Mouse (Mus musculus): Measurements from ENCODE around the gene Cabp4. TPM values are rescaled to one million over a fixed set of nuclear protein-coding genes. Genes with fewer than 3 reads are reported as not detected.

The Cabp4 gene
- polyA plus RNA-seq, 1 experiment from 2014 or later, result not detected

DNA sequence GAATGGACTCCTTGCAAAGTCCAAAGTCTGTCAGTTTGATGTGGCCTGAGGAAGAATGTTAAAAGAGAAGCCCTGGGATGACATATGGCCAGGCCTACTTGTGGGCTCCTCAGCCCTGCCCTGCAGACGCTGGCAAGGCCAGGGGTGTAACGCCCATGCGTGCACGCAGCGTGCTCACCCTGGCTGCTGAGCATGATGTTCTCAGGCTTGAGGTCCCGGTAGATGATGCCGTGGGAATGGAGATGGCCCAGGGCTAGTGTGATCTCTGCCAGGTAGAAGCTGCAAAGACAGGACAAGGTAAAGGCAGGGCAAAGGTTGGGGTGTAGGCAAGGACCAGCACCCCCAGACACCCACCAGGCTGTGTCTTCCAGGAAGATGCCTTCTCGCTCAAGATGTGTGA lies 15.2 kb upstream of the Cabp4 start:
- Histone ChIP-seq H3K27ac (no peak overlapping the region), H3K9me3 (no peaks in the 10 kb centered on the region), H3K36me3 (peaks cover 61% of the 10 kb centered on the region), H3K4me3 (no peak overlapping the region), H3K27me3 (ENCODE audit: insufficient read depth, poor library complexity, severe bottlenecking) (no peaks in the 10 kb centered on the region), H3K4me1 (peaks cover 33% of the 10 kb centered on the region)
- no peak for DNase-seq (ENCODE audit: low spot score)
- 95% methylated on average over 8 of the region's 8 CpGs for WGBS

- Histone ChIP-seq H3K27me3 (ENCODE audit: insufficient read depth, poor library complexity, severe bottlenecking) (no peaks in the 10 kb centered on the region), H3K9me3 (no peaks in the 10 kb centered on the region), H3K27ac (no peak overlapping the region), H3K36me3 (peaks cover 79% of the 10 kb centered on the region), H3K4me3 (no peak overlapping the region), H3K4me1 (peaks cover 38% of the 10 kb centered on the region)
- DNase-seq (ENCODE audit: low spot score), result no peak
- whole genome bisulfite sequencing, result 90% methylated on average over 12 of the region's 12 CpGs
These were observed 12.9 kb upstream of the Cabp4 start for GRCm38 (mm10) chr19:4156771-4157170.

- 0 out of 2 replicates have a peak overlapping the region, but pooled peaks have one; percentile 8 for H3K4me3 ChIP-seq
- no peaks in the 10 kb centered on the region for H3K9me3 ChIP-seq
- H3K27ac ChIP-seq, result peak overlapping the region; percentile 47
- no peak for DNase-seq (ENCODE audit: low spot score)
- H3K36me3 ChIP-seq, result peaks cover 80% of the 10 kb centered on the region
- peaks cover 44% of the 10 kb centered on the region for H3K4me1 ChIP-seq
- no peaks in the 10 kb centered on the region for H3K27me3 ChIP-seq (ENCODE audit: insufficient read depth, poor library complexity, severe bottlenecking)
- WGBS, result 70% methylated on average over 20 of the region's 20 CpGs
These were observed 12.3 kb upstream of the Cabp4 start for GRCm38 (mm10) chr19:4156073-4156579.

DNA sequence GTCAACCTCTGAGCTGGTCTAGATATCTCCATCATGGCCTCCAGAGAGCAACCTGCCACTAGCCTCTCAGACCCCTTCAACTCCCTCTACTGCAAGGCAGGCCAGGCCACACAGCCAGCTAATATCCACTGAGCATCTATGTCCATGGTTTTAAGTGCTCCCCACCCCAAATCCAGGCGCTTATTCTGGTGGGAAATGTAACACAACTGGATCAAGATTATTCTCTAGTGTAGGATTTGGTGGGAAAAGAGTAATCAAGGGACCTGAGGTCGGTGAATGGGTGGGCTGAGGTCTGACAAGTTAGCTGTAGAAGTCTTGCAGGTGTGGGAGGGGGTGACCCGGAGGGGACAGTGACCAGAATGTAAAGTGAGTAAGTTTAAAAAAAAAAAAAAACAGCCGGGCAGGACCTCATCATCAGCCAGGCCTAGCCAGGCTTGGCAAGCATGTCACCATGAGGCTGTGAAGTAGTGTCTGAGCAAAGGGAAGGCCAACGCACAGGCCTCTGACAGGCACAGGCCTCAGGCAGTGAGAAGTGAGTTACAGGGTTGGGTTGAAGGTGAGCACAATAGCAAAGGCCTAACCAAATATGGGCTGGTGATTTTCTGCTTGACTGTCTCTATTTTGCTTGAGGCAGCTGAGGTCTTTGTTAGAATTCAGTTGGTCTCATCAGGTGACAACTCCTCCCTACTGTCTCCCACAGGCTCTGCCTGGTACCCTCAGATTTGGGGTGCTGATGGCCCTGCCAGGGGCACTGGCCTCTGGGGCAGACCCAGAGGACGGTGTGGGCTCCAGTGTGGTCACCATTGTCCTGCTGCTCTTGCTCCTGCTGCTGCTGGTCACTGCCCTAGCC lies 11.6 kb upstream of the Cabp4 start:
- Histone ChIP-seq H3K36me3 (peaks cover 80% of the 10 kb centered on the region), H3K4me3 (peak overlapping the region; percentile 8; the same call in 1 of the 2 replicates), H3K9me3 (no peaks in the 10 kb centered on the region), H3K27ac (peak overlapping the region; percentile 47), H3K27me3 (ENCODE audit: insufficient read depth, poor library complexity, severe bottlenecking) (no peaks in the 10 kb centered on the region), H3K4me1 (peaks cover 48% of the 10 kb centered on the region)
- DNase-seq (ENCODE audit: low spot score), result no peak
- 81% methylated on average over 6 of the region's 6 CpGs for WGBS

GRCm38 (mm10) chr19:4154437-4155222 lies 10.8 kb upstream of the Cabp4 start:
- DNase-seq (ENCODE audit: low spot score), result no peak
- peak overlapping the region; percentile 7; the same call in 1 of the 2 replicates for H3K27ac ChIP-seq
- peaks cover 54% of the 10 kb centered on the region for H3K4me1 ChIP-seq
- H3K36me3 ChIP-seq, result peaks cover 83% of the 10 kb centered on the region
- H3K27me3 ChIP-seq (ENCODE audit: insufficient read depth, poor library complexity, severe bottlenecking), result no peaks in the 10 kb centered on the region
- no peaks in the 10 kb centered on the region for H3K9me3 ChIP-seq
- peak overlapping the region; percentile 9; the same call in 1 of the 2 replicates for H3K4me3 ChIP-seq
- WGBS, result 72% methylated on average over 13 of the region's 13 CpGs

- Histone ChIP-seq H3K4me1 (peaks cover 64% of the 10 kb centered on the region), H3K36me3 (peaks cover 69% of the 10 kb centered on the region), H3K27ac (peak within 1 kb of the TSS; percentile 14; the same call in 1 of the 2 replicates), H3K9me3 (no peaks in the 10 kb centered on the region), H3K27me3 (ENCODE audit: insufficient read depth, poor library complexity, severe bottlenecking) (no peaks in the 10 kb centered on the region), H3K4me3 (0 out of 2 replicates have a peak within 1 kb of the TSS, but pooled peaks have one; percentile 10)
- 68% methylated on average over 11 of the region's 11 CpGs for WGBS
- DNase-seq (ENCODE audit: low spot score), result no peak
These were observed 9.4 kb upstream of the Cabp4 start, which contains the start of gene Ptprcap for GRCm38 (mm10) chr19:4153232-4153654. Gene Ptprcap, plus strand, starts transcription at chr19:4153604.

GRCm38 (mm10) chr19:4152445-4153231 lies 8.8 kb upstream of the Cabp4 start:
- 86% methylated on average over 8 of the region's 8 CpGs for WGBS
- no peaks in the 10 kb centered on the region for H3K9me3 ChIP-seq
- H3K4me3 ChIP-seq, result 0 out of 2 replicates have a peak overlapping the region, but pooled peaks have one; percentile 10
- H3K36me3 ChIP-seq, result peaks cover 63% of the 10 kb centered on the region
- peaks cover 70% of the 10 kb centered on the region for H3K4me1 ChIP-seq
- no peak overlapping the region for H3K27ac ChIP-seq
- DNase-seq (ENCODE audit: low spot score), result no peak
- no peaks in the 10 kb centered on the region for H3K27me3 ChIP-seq (ENCODE audit: insufficient read depth, poor library complexity, severe bottlenecking)

DNA sequence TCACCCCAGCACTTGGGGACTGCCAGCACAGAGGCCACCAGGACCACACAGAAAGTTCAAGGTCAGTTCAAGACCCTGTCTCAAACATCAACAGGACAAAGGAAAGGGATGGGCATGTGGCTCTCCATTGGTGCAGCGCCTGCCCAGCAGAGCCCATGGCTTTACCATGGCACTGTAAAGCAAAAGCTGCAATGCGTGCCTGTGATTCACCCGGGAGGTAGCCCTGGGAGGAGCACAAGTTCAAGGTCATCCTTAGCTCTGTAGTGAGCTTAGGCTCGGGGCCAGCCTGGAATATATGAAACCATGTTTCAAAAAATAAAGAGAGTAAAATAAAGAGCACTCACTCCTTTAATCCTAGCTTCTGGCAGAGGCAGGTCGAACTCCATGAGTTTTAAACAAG lies 8.1 kb upstream of the Cabp4 start:
- Histone ChIP-seq H3K4me1 (peaks cover 70% of the 10 kb centered on the region), H3K27ac (peak overlapping the region; percentile 42), H3K9me3 (no peaks in the 10 kb centered on the region), H3K27me3 (ENCODE audit: insufficient read depth, poor library complexity, severe bottlenecking) (no peaks in the 10 kb centered on the region), H3K4me3 (no peak overlapping the region), H3K36me3 (peaks cover 56% of the 10 kb centered on the region)
- WGBS, result 89% methylated on average over 5 of the region's 5 CpGs
- no peak for DNase-seq (ENCODE audit: low spot score)

DNA sequence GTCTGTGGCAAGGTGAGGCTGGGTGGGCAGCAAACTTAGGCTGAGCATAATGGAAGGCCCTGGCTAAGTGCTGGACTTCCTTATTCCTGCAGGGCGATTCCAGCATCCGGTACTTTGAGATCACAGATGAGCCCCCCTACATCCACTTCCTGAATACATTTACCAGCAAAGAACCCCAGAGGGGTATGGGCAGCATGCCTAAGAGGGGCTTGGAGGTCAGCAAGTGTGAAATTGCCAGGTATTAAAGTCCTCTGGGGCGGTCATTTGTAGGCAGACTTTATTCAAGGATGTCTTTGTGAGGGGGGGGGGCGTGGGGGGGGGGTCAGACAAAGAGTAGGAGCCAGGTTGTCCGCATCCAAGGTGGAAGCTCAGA lies 7.6 kb upstream of the Cabp4 start:
- no peak overlapping the region for H3K4me3 ChIP-seq
- H3K27me3 ChIP-seq (ENCODE audit: insufficient read depth, poor library complexity, severe bottlenecking), result no peaks in the 10 kb centered on the region
- H3K36me3 ChIP-seq, result peaks cover 52% of the 10 kb centered on the region
- peak overlapping the region; percentile 42 for H3K27ac ChIP-seq
- H3K9me3 ChIP-seq, result no peaks in the 10 kb centered on the region
- no peak for DNase-seq (ENCODE audit: low spot score)
- peaks cover 69% of the 10 kb centered on the region for H3K4me1 ChIP-seq
- WGBS, result 83% methylated on average over 5 of the region's 5 CpGs

DNA sequence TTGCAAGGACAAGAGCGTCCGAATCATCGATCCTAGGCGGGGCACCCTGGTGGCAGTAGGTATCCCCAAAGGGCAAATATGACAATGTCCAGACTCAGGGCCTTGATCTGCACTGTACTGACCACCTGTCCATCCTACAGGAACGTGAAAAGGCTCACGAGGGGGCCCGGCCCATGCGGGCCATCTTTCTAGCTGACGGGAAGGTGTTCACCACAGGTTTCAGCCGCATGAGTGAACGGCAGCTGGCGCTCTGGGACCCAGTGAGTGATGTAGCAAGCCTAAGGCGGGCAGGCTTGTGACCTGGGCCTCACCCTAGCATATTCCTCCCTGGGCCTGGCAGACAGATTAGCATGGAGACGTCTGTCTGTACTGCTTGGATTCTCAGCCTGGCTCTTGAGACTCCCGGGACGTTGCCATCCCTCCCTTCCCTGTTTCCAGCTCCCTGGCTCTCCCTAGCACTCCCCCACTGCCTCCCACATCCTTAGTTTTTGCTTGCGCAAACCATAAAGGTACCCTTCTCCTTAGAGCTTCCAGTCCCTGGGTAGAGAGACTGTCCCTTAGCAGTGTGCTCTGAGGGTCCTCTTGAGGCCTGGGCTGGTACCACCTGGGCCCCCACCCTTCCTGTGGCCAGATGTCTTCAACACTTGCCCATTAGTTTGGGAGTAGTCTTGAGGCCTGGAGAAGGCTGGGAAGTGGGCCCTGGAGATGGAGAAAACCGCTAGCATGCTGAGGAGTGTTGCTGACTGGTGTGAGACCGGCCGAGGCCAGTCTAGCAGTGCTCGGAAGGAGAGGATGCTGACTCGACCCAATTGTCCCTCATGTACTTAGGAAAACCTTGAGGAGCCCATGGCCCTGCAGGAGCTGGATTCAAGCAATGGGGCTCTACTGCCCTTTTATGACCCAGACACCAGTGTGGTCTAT lies 7.0 kb upstream of the Cabp4 start:
- Histone ChIP-seq H3K4me3 (no peak overlapping the region), H3K27ac (no peak overlapping the region), H3K27me3 (ENCODE audit: insufficient read depth, poor library complexity, severe bottlenecking) (no peaks in the 10 kb centered on the region), H3K9me3 (no peaks in the 10 kb centered on the region), H3K4me1 (peaks cover 63% of the 10 kb centered on the region), H3K36me3 (peaks cover 45% of the 10 kb centered on the region)
- 85% methylated on average over 22 of the region's 22 CpGs for WGBS
- DNase-seq (ENCODE audit: low spot score), result no peak

DNA sequence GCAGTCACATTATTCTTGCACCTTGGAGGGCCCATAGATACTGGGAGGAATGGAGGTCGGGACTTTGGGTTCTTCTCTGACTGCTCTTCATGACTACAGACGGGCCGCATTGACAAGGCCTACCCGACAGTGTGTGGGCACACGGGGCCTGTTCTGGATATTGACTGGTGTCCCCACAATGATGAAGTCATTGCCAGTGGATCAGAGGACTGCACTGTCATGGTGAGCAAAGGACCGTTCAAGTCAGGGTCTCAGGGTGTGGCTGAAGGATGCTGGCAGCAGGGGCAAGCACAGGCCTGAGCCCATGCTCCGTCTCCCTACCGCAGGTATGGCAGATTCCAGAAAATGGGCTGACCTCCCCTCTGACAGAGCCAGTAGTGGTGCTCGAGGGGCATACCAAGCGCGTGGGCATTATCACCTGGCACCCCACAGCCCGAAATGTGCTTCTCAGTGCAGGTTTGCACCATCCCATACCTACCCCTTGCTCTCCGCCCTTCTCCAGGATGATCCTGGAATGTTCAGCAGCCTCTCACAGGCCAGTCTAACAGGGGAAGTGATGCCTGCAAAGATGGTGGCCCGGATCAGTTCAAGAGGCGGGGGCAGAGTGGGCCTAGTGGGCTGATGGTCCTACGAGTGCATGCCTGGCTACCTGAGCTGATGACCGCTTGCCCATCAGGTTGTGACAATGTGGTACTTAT lies 6.1 kb upstream of the Cabp4 start:
- Histone ChIP-seq H3K4me3 (peak overlapping the region; percentile 84; the same call in 1 of the 2 replicates), H3K4me1 (peaks cover 59% of the 10 kb centered on the region), H3K9me3 (no peaks in the 10 kb centered on the region), H3K36me3 (peaks cover 41% of the 10 kb centered on the region), H3K27ac (0 out of 2 replicates have a peak overlapping the region, but pooled peaks have one; percentile 91), H3K27me3 (ENCODE audit: insufficient read depth, poor library complexity, severe bottlenecking) (no peaks in the 10 kb centered on the region)
- WGBS, result 92% methylated on average over 17 of the region's 17 CpGs
- DNase-seq (ENCODE audit: low spot score), result no peak

Measured in heart, embryonic 10.5 days (tissue).